Mouse (Mus musculus): Measurements from ENCODE around the gene Tom1l2. TPM values are rescaled to one million over a fixed set of nuclear protein-coding genes. Genes with fewer than 3 reads are reported as not detected.

Tom1l2 gene
- total and polyA plus RNA-seq, 2 experiments from 2014 or later = 44.3 to 80.8 TPM

DNA sequence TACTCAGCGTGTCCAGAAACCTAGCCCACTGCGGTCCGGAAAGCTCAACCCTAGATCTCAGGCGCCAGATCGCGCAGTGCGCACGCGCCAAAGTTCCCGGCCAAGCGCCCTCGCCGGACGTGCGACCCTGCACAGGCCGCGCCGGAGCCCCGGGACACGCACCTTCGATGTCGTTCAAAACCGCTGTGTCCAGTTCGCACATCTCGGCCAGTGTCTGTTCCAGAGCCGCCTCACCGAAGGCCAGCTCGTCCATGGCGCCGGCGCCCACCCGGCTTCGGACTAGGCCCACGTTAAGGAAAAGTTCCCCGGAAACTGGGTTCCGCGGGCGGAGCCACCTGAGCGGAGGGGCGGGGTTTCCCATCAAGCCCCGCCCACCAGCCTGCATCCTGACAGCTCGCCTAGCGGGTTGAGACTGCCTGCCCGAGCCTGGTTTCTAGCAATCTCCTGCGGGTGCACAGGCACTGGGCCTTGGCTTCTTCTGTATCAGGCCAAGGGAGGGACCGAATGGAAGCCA is 132.4 kb downstream of the Tom1l2 start:
- Histone ChIP-seq H3K36me3 (ENCODE audit: insufficient read depth) (no peaks in the 10 kb centered on the region), H3K9ac (peak overlapping the region; percentile 53), H3K27ac (ENCODE audit: low read depth, low read length) (peak overlapping the region; percentile 55; the same call in 1 of the 2 replicates), H3K9me3 (ENCODE audit: low read length) (no peaks in the 10 kb centered on the region), H3K4me3 (ENCODE audit: low read depth, low read length) (peak overlapping the region; percentile 54), H3K4me1 (ENCODE audit: insufficient read depth) (peaks cover 9% of the 10 kb centered on the region; the same call in 1 of the 2 replicates), H3K4me2 (ENCODE audit: low read depth) (peak overlapping the region; percentile 66), H3K27me3 (ENCODE audit: insufficient read depth, low read length) (no peaks in the 10 kb centered on the region)
- peak; percentile 87 for DNase-seq
- under 1% methylated on average over 46 of the region's 46 CpGs for WGBS
- TF ChIP-seq CTCF (IDR thresholded peaks at IDR 0.05; ENCODE audit: low read depth) = no peak
- peak; percentile 70 for ATAC-seq

DNA sequence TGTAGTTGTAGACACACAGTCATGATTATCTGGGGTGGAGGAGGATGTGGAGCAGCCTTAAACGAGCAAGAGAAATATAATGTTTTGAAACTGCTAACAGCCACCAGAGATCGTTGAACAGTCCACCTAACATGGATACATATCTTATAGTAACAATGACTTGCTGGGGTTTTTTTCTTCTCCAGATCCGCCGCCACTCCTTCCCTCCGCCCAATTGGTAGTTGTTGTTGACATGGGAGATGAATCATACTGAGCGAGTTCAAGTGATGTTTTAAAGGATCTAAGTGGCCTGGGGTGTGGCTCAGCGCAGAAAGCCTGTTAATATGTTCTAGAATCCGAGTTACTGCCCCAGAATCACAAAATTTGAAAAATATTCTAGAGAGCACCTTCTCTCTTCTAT is 133.1 kb downstream of the Tom1l2 start:
- peak overlapping the region; percentile 66 for H3K4me2 ChIP-seq (ENCODE audit: low read depth)

DNA sequence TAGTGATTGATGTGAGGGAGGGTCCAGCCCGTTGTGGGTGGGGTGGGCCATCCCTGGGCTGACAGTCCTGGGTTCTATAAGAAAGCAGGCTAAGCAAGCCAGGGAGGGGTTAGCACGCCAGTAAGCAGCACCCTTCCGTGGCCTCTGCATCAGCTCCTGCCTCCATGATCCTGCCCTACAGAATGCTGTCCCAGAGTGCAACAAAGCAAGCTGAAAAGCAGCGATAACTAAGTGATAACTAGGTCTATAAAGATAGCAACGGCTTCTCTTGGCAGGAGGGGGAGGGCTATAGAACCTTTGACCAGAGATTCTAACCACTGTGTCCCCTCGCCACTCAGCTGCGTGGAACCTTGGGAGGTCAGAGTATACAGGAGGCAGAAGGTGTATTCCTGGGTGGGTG is 135.2 kb downstream of the Tom1l2 start:
- 94% methylated on average over 7 of the region's 7 CpGs for WGBS
- ATAC-seq (no peak), DNase-seq (no peak)
- no peak for TF ChIP-seq CTCF (IDR thresholded peaks at IDR 0.05; ENCODE audit: low read depth)
- Histone ChIP-seq H3K27me3 (ENCODE audit: insufficient read depth, low read length) (no peaks in the 10 kb centered on the region), H3K36me3 (ENCODE audit: insufficient read depth) (no peaks in the 10 kb centered on the region), H3K9ac (no peak overlapping the region), H3K4me2 (ENCODE audit: low read depth) (no peak overlapping the region), H3K27ac (ENCODE audit: low read depth, low read length) (no peak overlapping the region), H3K4me3 (ENCODE audit: low read depth, low read length) (no peak overlapping the region), H3K9me3 (ENCODE audit: low read length) (no peaks in the 10 kb centered on the region), H3K4me1 (ENCODE audit: insufficient read depth) (peaks cover 7% of the 10 kb centered on the region; the same call in 1 of the 2 replicates)

More for the DNA sequence above, 133.1 kb downstream of the Tom1l2 start:
- no peak for TF ChIP-seq CTCF (IDR thresholded peaks at IDR 0.05; ENCODE audit: low read depth)
- H3K9ac ChIP-seq = peak overlapping the region; percentile 53; the same call in 1 of the 2 replicates
- H3K9me3 ChIP-seq (ENCODE audit: low read length) = no peaks in the 10 kb centered on the region
- no peaks in the 10 kb centered on the region for H3K36me3 ChIP-seq (ENCODE audit: insufficient read depth)
- ATAC-seq (no peak), DNase-seq (no peak)
- 49% methylated on average over 8 of the region's 8 CpGs for WGBS
- H3K27ac ChIP-seq (ENCODE audit: low read depth, low read length) = no peak overlapping the region
- H3K4me3 ChIP-seq (ENCODE audit: low read depth, low read length) = peak overlapping the region; percentile 54; the same call in 1 of the 2 replicates
- no peaks in the 10 kb centered on the region for H3K27me3 ChIP-seq (ENCODE audit: insufficient read depth, low read length)
- H3K4me1 ChIP-seq (ENCODE audit: insufficient read depth) = peaks cover 9% of the 10 kb centered on the region; the same call in 1 of the 2 replicates

DNA sequence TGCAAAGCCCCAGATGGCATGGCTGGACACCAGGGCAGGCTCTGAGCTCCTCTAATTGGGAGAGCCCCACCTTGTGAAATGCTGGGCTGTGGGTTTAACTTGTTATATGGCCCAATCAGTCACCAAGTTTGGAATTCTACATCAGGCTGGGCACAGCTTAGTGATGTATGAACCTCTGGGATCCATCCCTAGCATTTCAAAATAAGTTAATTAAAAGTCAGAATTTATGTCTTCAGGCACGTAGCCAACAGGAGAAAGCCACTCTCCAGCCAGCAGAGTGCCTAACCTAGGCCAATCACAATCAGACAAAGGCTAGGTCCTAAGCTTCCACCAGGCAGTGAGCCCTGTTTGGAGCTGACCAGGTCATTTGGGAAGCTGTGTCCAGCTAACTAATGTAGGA is 136.0 kb downstream of the Tom1l2 start:
- Histone ChIP-seq H3K9me3 (ENCODE audit: low read length) (no peaks in the 10 kb centered on the region), H3K27me3 (ENCODE audit: insufficient read depth, low read length) (no peaks in the 10 kb centered on the region), H3K36me3 (ENCODE audit: insufficient read depth) (no peaks in the 10 kb centered on the region), H3K27ac (ENCODE audit: low read depth, low read length) (no peak overlapping the region), H3K4me1 (ENCODE audit: insufficient read depth) (peaks cover 3% of the 10 kb centered on the region; the same call in 1 of the 2 replicates), H3K9ac (no peak overlapping the region), H3K4me3 (ENCODE audit: low read depth, low read length) (no peak overlapping the region), H3K4me2 (ENCODE audit: low read depth) (no peak overlapping the region)
- 93% methylated on average over 1 of the region's 1 CpGs for WGBS
- ATAC-seq (no peak), DNase-seq (no peak)
- no peak for TF ChIP-seq CTCF (IDR thresholded peaks at IDR 0.05; ENCODE audit: low read depth)

DNA sequence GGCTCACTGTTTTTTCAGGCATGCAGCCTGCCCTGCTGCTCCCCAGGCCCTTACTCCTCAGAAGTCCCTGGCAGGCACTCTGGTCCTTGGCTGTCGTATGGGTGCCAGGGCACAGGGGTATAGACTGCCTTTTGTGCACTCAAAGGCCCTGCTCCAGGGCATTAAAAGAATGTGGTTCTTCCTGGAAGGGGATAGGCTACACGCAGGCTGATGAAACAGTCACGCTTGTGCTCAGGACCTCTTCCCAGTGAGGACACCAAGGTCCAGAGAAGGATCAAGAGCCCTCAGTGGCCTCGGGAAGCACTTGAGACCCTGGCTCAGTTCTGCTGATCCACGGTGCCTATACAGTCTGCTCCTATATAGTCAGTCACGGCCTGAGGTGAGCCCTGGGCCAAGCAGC is 139.4 kb downstream of the Tom1l2 start:
- ATAC-seq = no peak
- Histone ChIP-seq H3K9me3 (ENCODE audit: low read length) (no peaks in the 10 kb centered on the region), H3K4me1 (ENCODE audit: insufficient read depth) (peaks cover 18% of the 10 kb centered on the region), H3K4me3 (ENCODE audit: low read depth, low read length) (no peak overlapping the region), H3K36me3 (ENCODE audit: insufficient read depth) (no peaks in the 10 kb centered on the region), H3K27me3 (ENCODE audit: insufficient read depth, low read length) (no peaks in the 10 kb centered on the region), H3K4me2 (ENCODE audit: low read depth) (no peak overlapping the region), H3K27ac (ENCODE audit: low read depth, low read length) (no peak overlapping the region), H3K9ac (no peak overlapping the region)
- 59% methylated on average over 6 of the region's 6 CpGs for WGBS
- TF ChIP-seq CTCF (IDR thresholded peaks at IDR 0.05; ENCODE audit: low read depth) = no peak
- DNase-seq = no peak

DNA sequence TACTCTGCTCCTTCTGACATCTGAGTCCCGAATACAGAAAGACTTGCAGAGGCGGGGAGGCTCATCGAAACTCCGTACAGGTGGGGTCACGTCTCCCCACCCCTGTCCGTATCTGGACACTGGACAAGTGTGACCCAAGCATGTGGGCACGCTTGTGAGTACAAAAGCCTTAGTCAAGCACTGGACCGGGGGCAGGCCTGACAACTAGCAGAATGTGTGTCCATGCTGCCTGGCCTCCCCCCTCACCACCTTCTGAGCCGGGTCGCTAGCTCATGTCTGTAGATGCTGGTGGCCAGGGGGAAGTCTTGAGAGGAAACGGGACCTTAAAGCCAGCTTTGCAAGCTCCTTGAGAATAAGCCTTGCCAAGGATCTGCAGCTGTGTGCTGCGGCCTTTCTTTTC is 140.9 kb downstream of the Tom1l2 start:
- 53% methylated on average over 12 of the region's 12 CpGs for WGBS

DNA sequence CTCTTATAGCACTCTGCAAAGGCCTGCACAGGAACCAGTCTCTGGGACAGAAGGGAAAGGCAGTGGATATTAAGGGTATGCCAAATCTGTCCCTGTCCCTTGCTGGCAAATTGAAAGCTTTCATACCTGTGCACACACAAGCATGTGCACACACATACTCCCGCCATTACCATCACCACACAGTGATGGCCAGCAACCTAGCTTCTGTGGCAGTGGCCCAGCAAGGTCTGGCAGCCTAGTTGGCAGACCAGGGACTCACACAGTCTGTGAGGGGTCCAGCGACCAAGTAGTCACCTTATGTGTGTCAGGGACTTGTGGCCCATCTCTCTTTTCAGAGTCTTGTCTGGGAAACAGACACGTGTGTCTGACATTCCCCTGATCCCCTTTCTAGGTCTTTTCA is 141.6 kb downstream of the Tom1l2 start:
- TF ChIP-seq CTCF (IDR thresholded peaks at IDR 0.05; ENCODE audit: low read depth) = no peak
- no peaks in the 10 kb centered on the region for H3K9me3 ChIP-seq (ENCODE audit: low read length)
- 0 out of 2 replicates have a peak overlapping the region, but pooled peaks have one; percentile 82 for H3K27ac ChIP-seq (ENCODE audit: low read depth, low read length)
- H3K4me3 ChIP-seq (ENCODE audit: low read depth, low read length) = no peak overlapping the region
- H3K4me1 ChIP-seq (ENCODE audit: insufficient read depth) = peaks cover 24% of the 10 kb centered on the region
- WGBS = 58% methylated on average over 3 of the region's 3 CpGs
- H3K27me3 ChIP-seq (ENCODE audit: insufficient read depth, low read length) = no peaks in the 10 kb centered on the region
- peaks cover 7% of the 10 kb centered on the region; the same call in 1 of the 2 replicates for H3K36me3 ChIP-seq (ENCODE audit: insufficient read depth)
- H3K4me2 ChIP-seq (ENCODE audit: low read depth) = no peak overlapping the region
- ATAC-seq (no peak), DNase-seq (no peak)
- H3K9ac ChIP-seq = no peak overlapping the region

More for the DNA sequence above, 140.9 kb downstream of the Tom1l2 start:
- no peak overlapping the region for H3K4me2 ChIP-seq (ENCODE audit: low read depth)
- H3K9ac ChIP-seq = no peak overlapping the region
- no peak overlapping the region for H3K27ac ChIP-seq (ENCODE audit: low read depth, low read length)
- no peak overlapping the region for H3K4me3 ChIP-seq (ENCODE audit: low read depth, low read length)
- H3K27me3 ChIP-seq (ENCODE audit: insufficient read depth, low read length) = no peaks in the 10 kb centered on the region
- no peaks in the 10 kb centered on the region for H3K9me3 ChIP-seq (ENCODE audit: low read length)
- peaks cover under 1% of the 10 kb centered on the region; the same call in 1 of the 2 replicates for H3K36me3 ChIP-seq (ENCODE audit: insufficient read depth)
- DNase-seq (no peak), ATAC-seq (no peak)
- no peak for TF ChIP-seq CTCF (IDR thresholded peaks at IDR 0.05; ENCODE audit: low read depth)
- H3K4me1 ChIP-seq (ENCODE audit: insufficient read depth) = peaks cover 24% of the 10 kb centered on the region

All from forebrain, postnatal 0 days (tissue).